Mouse (Mus musculus): ENCODE results near the gene Crb3.

DNA sequence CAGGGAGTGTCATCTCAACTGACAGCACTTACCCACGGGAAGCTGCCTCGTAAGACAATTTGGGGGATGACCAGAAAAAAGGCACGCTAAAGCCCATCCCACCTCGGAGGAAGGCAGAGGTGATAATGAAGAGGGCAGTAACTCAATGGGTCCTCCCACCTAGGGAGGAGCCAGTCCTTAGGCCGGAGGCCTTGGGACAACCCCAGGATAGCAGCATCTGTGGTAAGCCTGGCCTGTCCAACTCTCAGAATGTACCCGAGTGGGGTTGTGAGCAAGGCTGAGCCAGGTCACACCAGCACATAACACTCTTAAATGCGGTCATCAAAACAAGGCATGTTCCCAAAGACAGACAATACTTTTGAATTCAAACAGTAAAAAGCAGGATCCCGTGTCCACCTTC lies 29.2 kb upstream of the Crb3 start:
- TF ChIP-seq CTCF (IDR thresholded peaks at IDR 0.05; ENCODE audit: low read depth) (no peak), EP300 (IDR thresholded peaks at IDR 0.05; ENCODE audit: low read depth) (no peak)

Measured in liver, postnatal 0 days (tissue).